Mouse (Mus musculus): ENCODE data around the gene Sepsecs. TPM values are rescaled to one million over a fixed set of nuclear protein-coding genes. Genes with fewer than 3 reads are reported as not detected.

The Sepsecs gene
- polyA plus RNA-seq, 1 experiment from 2014 or later, result 9.4 TPM

Other genes starting within 250 kb of the Sepsecs start
- 4.7 and 5.6 TPM in 2 replicates for gene Ccdc149, start 198.2 kb downstream of the Sepsecs start, polyA plus RNA-seq (2015; fragmentation: Nextera tagmentation; extraction: Ambion mirVana)
- gene Lgi2, start 103.2 kb downstream of the Sepsecs start, polyA plus RNA-seq (2015; fragmentation: Nextera tagmentation; extraction: Ambion mirVana), result 14.1 and 16.1 TPM in 2 replicates
- gene Pi4k2b, start 71.9 kb upstream of the Sepsecs start, polyA plus RNA-seq (2015; fragmentation: Nextera tagmentation; extraction: Ambion mirVana), result 25.1 and 26.8 TPM in 2 replicates
- 13.0 and 14.7 TPM in 2 replicates for gene Zcchc4, start 105.7 kb upstream of the Sepsecs start, polyA plus RNA-seq (2015; fragmentation: Nextera tagmentation; extraction: Ambion mirVana)
- gene Anapc4, start 164.3 kb upstream of the Sepsecs start, polyA plus RNA-seq (2015; fragmentation: Nextera tagmentation; extraction: Ambion mirVana), result 86.1 and 92.0 TPM in 2 replicates